ENCODE assay signal across 25 mouse cellular contexts in genomic region chr13:90679162-90680010, GRCm38 (mm10).
DNase-seq lines count a peak whose midpoint lies in the region; ATAC-seq and TF ChIP-seq lines count a peak whose summit lies in the region.
"Had no signal": no experiment of that assay in that cellular context is flagged by ENCODE, and none has a peak within 500 bp of the region (broad histone marks: within the 10 kb centered on the region; RNA-seq: fewer than 3 reads in every experiment).

No protein-coding gene starts in this region.

- H3K9ac ChIP-seq in forebrain, embryonic 14.5 days (ENCODE audit: low read length) = no peak overlapping the region
- H3K9ac ChIP-seq in forebrain, postnatal 0 days = no peak overlapping the region
- H3K9ac ChIP-seq in midbrain, embryonic 16.5 days (ENCODE audit: low read depth, low read length) = no peak overlapping the region
- no peak overlapping the region for H3K9ac ChIP-seq in midbrain, embryonic 14.5 days (replicated peaks; ENCODE audit: low read length)
- no peak overlapping the region for H3K9ac ChIP-seq in limb, embryonic 13.5 days
- H3K9ac ChIP-seq: embryonic facial prominence, embryonic 15.5 days; forebrain, embryonic 15.5 days; heart, embryonic 15.5 days; hindbrain, embryonic 13.5 days had no signal

- no peaks in the 10 kb centered on the region for H3K36me3 ChIP-seq in forebrain, embryonic 14.5 days (ENCODE audit: control insufficient read depth, insufficient read depth, low read length)
- H3K36me3 ChIP-seq in forebrain, postnatal 0 days (ENCODE audit: insufficient read depth) = no peaks in the 10 kb centered on the region
- no peaks in the 10 kb centered on the region for H3K36me3 ChIP-seq in midbrain, embryonic 16.5 days (ENCODE audit: control insufficient read depth, insufficient read depth, low read length)
- H3K36me3 ChIP-seq in midbrain, embryonic 14.5 days (ENCODE audit: control insufficient read depth, insufficient read depth, low read length) = no peaks in the 10 kb centered on the region
- no peaks in the 10 kb centered on the region for H3K36me3 ChIP-seq in limb, embryonic 13.5 days
- H3K36me3 ChIP-seq: embryonic facial prominence, embryonic 15.5 days; forebrain, embryonic 10.5 days; forebrain, embryonic 15.5 days; heart, embryonic 15.5 days; hindbrain, embryonic 13.5 days had no signal

- no peak overlapping the region for H3K4me2 ChIP-seq in forebrain, embryonic 14.5 days (ENCODE audit: low read length)
- H3K4me2 ChIP-seq in forebrain, postnatal 0 days (ENCODE audit: low read depth) = no peak overlapping the region
- no peak overlapping the region for H3K4me2 ChIP-seq in midbrain, embryonic 16.5 days (ENCODE audit: low read length)
- H3K4me2 ChIP-seq in midbrain, embryonic 14.5 days (ENCODE audit: low read length) = no peak overlapping the region
- peak overlapping the region; percentile 28 for H3K4me2 ChIP-seq in limb, embryonic 13.5 days (replicated peaks)
- H3K4me2 ChIP-seq: embryonic facial prominence, embryonic 15.5 days; forebrain, embryonic 15.5 days; heart, embryonic 11.5 days; heart, embryonic 15.5 days; hindbrain, embryonic 13.5 days had no signal

- no peak for ATAC-seq in forebrain, embryonic 14.5 days
- no peak for ATAC-seq in forebrain, postnatal 0 days
- ATAC-seq in midbrain, embryonic 16.5 days = peak; percentile 70; the same call in 1 of the 2 replicates
- no peak for ATAC-seq in midbrain, embryonic 14.5 days (ENCODE audit: low FRiP score, low TSS enrichment)
- ATAC-seq in limb, embryonic 13.5 days (ENCODE audit: low FRiP score, low read depth) = peak; percentile 80
- ATAC-seq: activated CD4-positive, CD25-positive, alpha-beta regulatory T cell, adult 4 months; forebrain, embryonic 15.5 days; Patski had no signal

- H3K4me1 ChIP-seq in forebrain, embryonic 14.5 days (ENCODE audit: control insufficient read depth, insufficient read depth, low read length) = 0 out of 2 replicates have a peak, but pooled peaks cover 2% of the 10 kb centered on the region
- H3K4me1 ChIP-seq in forebrain, postnatal 0 days (ENCODE audit: insufficient read depth) = no peaks in the 10 kb centered on the region
- no peaks in the 10 kb centered on the region for H3K4me1 ChIP-seq in midbrain, embryonic 16.5 days (ENCODE audit: control insufficient read depth, insufficient read depth, low read length)
- H3K4me1 ChIP-seq in midbrain, embryonic 14.5 days (ENCODE audit: control insufficient read depth, insufficient read depth, low read length) = no peaks in the 10 kb centered on the region
- H3K4me1 ChIP-seq in limb, embryonic 13.5 days = peaks cover 12% of the 10 kb centered on the region; the same call in 1 of the 2 replicates
- H3K4me1 ChIP-seq: embryonic facial prominence, embryonic 15.5 days; forebrain, embryonic 10.5 days; forebrain, embryonic 15.5 days; heart, embryonic 15.5 days; hindbrain, embryonic 13.5 days had no signal

- no peak for TF ChIP-seq CTCF in forebrain, postnatal 0 days (IDR thresholded peaks at IDR 0.05; ENCODE audit: low read depth)

- WGBS in forebrain, embryonic 14.5 days = 36% methylated on average over 8 of the region's 8 CpGs
- WGBS in forebrain, postnatal 0 days = 26% methylated on average over 8 of the region's 8 CpGs
- WGBS in midbrain, embryonic 16.5 days = 59% methylated on average over 8 of the region's 8 CpGs
- WGBS in midbrain, embryonic 14.5 days = 76% methylated on average over 8 of the region's 8 CpGs
- WGBS in limb, embryonic 13.5 days = 17% methylated on average over 8 of the region's 8 CpGs

- no peak overlapping the region for H3K4me3 ChIP-seq in forebrain, embryonic 14.5 days (ENCODE audit: low read depth, low read length)
- no peak overlapping the region for H3K4me3 ChIP-seq in forebrain, postnatal 0 days (ENCODE audit: low read depth, low read length)
- H3K4me3 ChIP-seq in midbrain, embryonic 16.5 days (ENCODE audit: low read depth, low read length) = no peak overlapping the region
- H3K4me3 ChIP-seq in midbrain, embryonic 14.5 days (replicated peaks; ENCODE audit: low read depth, low read length) = no peak overlapping the region
- H3K4me3 ChIP-seq in limb, embryonic 13.5 days = no peak overlapping the region
- H3K4me3 ChIP-seq: embryonic facial prominence, embryonic 15.5 days; erythroblast, embryonic 14.5 days; forebrain, embryonic 10.5 days; forebrain, embryonic 15.5 days; heart, adult 2 months; heart, embryonic 15.5 days; hindbrain, embryonic 13.5 days had no signal

- peak; percentile 9 for DNase-seq in forebrain, embryonic 14.5 days (ENCODE audit: low spot score)
- no peak for DNase-seq in forebrain, postnatal 0 days
- no peak for DNase-seq in midbrain, embryonic 14.5 days
- no peak for DNase-seq in cerebellum, postnatal 10 days
- no peak for DNase-seq in adrenal gland, adult (ENCODE audit: inconsistent age in 2 of 2, low spot score in 1 of 2)
- DNase-seq: adrenal gland, adult 2 months; adrenal gland, postnatal 25 days; cerebellum, adult 11 months; cerebellum, adult 8-10 months; cerebellum, postnatal 25 days; gastrocnemius, postnatal 14 days; heart, adult 2 months; heart, postnatal 14 days had no signal

- no peak overlapping the region for H3K27ac ChIP-seq in forebrain, embryonic 14.5 days (ENCODE audit: low read depth, low read length)
- H3K27ac ChIP-seq in forebrain, postnatal 0 days (ENCODE audit: low read depth, low read length) = no peak overlapping the region
- no peak overlapping the region for H3K27ac ChIP-seq in midbrain, embryonic 16.5 days (ENCODE audit: low read length)
- no peak overlapping the region for H3K27ac ChIP-seq in midbrain, embryonic 14.5 days (replicated peaks; ENCODE audit: low read depth, low read length)
- peak overlapping the region; percentile 22; the same call in 1 of the 2 replicates for H3K27ac ChIP-seq in limb, embryonic 13.5 days
- H3K27ac ChIP-seq: embryonic facial prominence, embryonic 15.5 days; forebrain, embryonic 10.5 days; forebrain, embryonic 15.5 days; heart, adult 2 months; heart, embryonic 15.5 days; hindbrain, embryonic 13.5 days had no signal

- H3K27me3 ChIP-seq in forebrain, embryonic 14.5 days (replicated peaks; ENCODE audit: control insufficient read depth, insufficient read depth, low read length) = no peaks in the 10 kb centered on the region
- no peaks in the 10 kb centered on the region for H3K27me3 ChIP-seq in forebrain, postnatal 0 days (ENCODE audit: insufficient read depth, low read length)
- no peaks in the 10 kb centered on the region for H3K27me3 ChIP-seq in midbrain, embryonic 16.5 days (ENCODE audit: control insufficient read depth, insufficient read depth, low read depth, low read length)
- no peaks in the 10 kb centered on the region for H3K27me3 ChIP-seq in midbrain, embryonic 14.5 days (ENCODE audit: control insufficient read depth, insufficient read depth, low read length)
- no peaks in the 10 kb centered on the region for H3K27me3 ChIP-seq in limb, embryonic 13.5 days
- H3K27me3 ChIP-seq: CH12.LX; embryonic facial prominence, embryonic 15.5 days; forebrain, embryonic 15.5 days; heart, embryonic 15.5 days; hindbrain, embryonic 13.5 days; Patski had no signal

- no peaks in the 10 kb centered on the region for H3K9me3 ChIP-seq in forebrain, embryonic 14.5 days (replicated peaks; ENCODE audit: control insufficient read depth, low read length)
- H3K9me3 ChIP-seq in forebrain, postnatal 0 days (ENCODE audit: low read length) = no peaks in the 10 kb centered on the region
- H3K9me3 ChIP-seq in midbrain, embryonic 16.5 days (replicated peaks; ENCODE audit: control insufficient read depth, low read length, poor library complexity, severe bottlenecking) = no peaks in the 10 kb centered on the region
- no peaks in the 10 kb centered on the region for H3K9me3 ChIP-seq in midbrain, embryonic 14.5 days (ENCODE audit: control insufficient read depth, low read length)
- no peaks in the 10 kb centered on the region for H3K9me3 ChIP-seq in limb, embryonic 13.5 days
- H3K9me3 ChIP-seq: embryonic facial prominence, embryonic 15.5 days; forebrain, embryonic 10.5 days; forebrain, embryonic 15.5 days; heart, embryonic 15.5 days; hindbrain, embryonic 13.5 days had no signal

Comparison
In these comparisons a context has a peak if more than half of its experiments do, and no peak if none do; other contexts are left out.
1. ATAC-seq: peak in midbrain, embryonic 16.5 days (single experiment) and limb, embryonic 13.5 days (single experiment); none in forebrain, embryonic 14.5 days (single experiment), forebrain, postnatal 0 days (single experiment) and midbrain, embryonic 14.5 days (single experiment).